In genomic region chr2:65931841-65932311, GRCm38 (mm10) we compare ENCODE assay signal across 8 mouse cellular contexts.
DNase-seq lines count a peak whose midpoint lies in the region; ATAC-seq and TF ChIP-seq lines count a peak whose summit lies in the region.

No protein-coding gene starts in this region.

- peaks cover 9% of the 10 kb centered on the region; the same call in 1 of the 2 replicates for H3K79me2 ChIP-seq in CH12.LX (replicated peaks; ENCODE audit: control insufficient read depth, extremely low read depth, insufficient read depth, poor library complexity, severe bottlenecking)

- peak overlapping the region; percentile 33 to 54 (median 49) for H3K4me3 ChIP-seq in CH12.LX (replicated peaks in 1 of 3; ENCODE audit: low read depth in 2 of 3, low read length in 2 of 3, poor library complexity in 1 of 3)
- H3K4me3 ChIP-seq in forebrain, embryonic 12.5 days (replicated peaks) = peak overlapping the region; percentile 48
- H3K4me3 ChIP-seq in hindbrain, embryonic 14.5 days (replicated peaks; ENCODE audit: low read length) = peak overlapping the region; percentile 42

- in situ Hi-C loops in CH12.LX (cut with MboI; ENCODE audit: low pct_ligation_motif_present, low pct_unique_long_range_greater_than_20kb, low sequenced_read_pairs) = no loop called here

- H3K27me3 ChIP-seq in CH12.LX (replicated peaks) = no peaks in the 10 kb centered on the region
- no peaks in the 10 kb centered on the region for H3K27me3 ChIP-seq in forebrain, embryonic 12.5 days
- H3K27me3 ChIP-seq in hindbrain, embryonic 14.5 days (ENCODE audit: control insufficient read depth, insufficient read depth, low read length) = no peaks in the 10 kb centered on the region

- peak overlapping the region; percentile 3 for H3K4me2 ChIP-seq in CH12.LX (ENCODE audit: insufficient read depth, low read depth, poor library complexity, severe bottlenecking)
- H3K4me2 ChIP-seq in forebrain, embryonic 12.5 days = peak overlapping the region; percentile 62
- H3K4me2 ChIP-seq in hindbrain, embryonic 14.5 days (replicated peaks) = peak overlapping the region; percentile 61

- H3K9ac ChIP-seq in CH12.LX (ENCODE audit: insufficient read depth, low read depth) = no peak overlapping the region
- H3K9ac ChIP-seq in forebrain, embryonic 12.5 days = peak overlapping the region; percentile 47
- H3K9ac ChIP-seq in hindbrain, embryonic 14.5 days = peak overlapping the region; percentile 74

- no peak for TF ChIP-seq EP300 in CH12.LX (IDR thresholded peaks at IDR 0.05; ENCODE audit: low read length)

- H3K9me3 ChIP-seq in CH12.LX (replicated peaks; ENCODE audit: low read length) = peaks cover 13% of the 10 kb centered on the region
- no peaks in the 10 kb centered on the region for H3K9me3 ChIP-seq in forebrain, embryonic 12.5 days
- no peaks in the 10 kb centered on the region for H3K9me3 ChIP-seq in hindbrain, embryonic 14.5 days (ENCODE audit: control insufficient read depth, low read length)

- no peak overlapping the region for H3K27ac ChIP-seq in CH12.LX (ENCODE audit: insufficient read depth, low read depth)
- H3K27ac ChIP-seq in forebrain, embryonic 12.5 days = peak overlapping the region; percentile 84
- H3K27ac ChIP-seq in hindbrain, embryonic 14.5 days = peak overlapping the region; percentile 95

- no peak for TF ChIP-seq CTCF in CH12.LX (conservative IDR thresholded peaks at IDR 0.05 in 1 of 2, IDR thresholded peaks at IDR 0.05 in 1 of 2; ENCODE audit: low read depth in 2 of 2, low read length in 2 of 2)

- H3K4me1 ChIP-seq in CH12.LX (ENCODE audit: control insufficient read depth in 1 of 2, insufficient read depth in 2 of 2) = peaks cover 0 to 4% of the 10 kb centered on the region in 2 experiments; a peak in 2 of 4 replicates
- peaks cover 17% of the 10 kb centered on the region for H3K4me1 ChIP-seq in forebrain, embryonic 12.5 days
- H3K4me1 ChIP-seq in hindbrain, embryonic 14.5 days (replicated peaks; ENCODE audit: control insufficient read depth, insufficient read depth, low read length) = peaks cover 35% of the 10 kb centered on the region

- ATAC-seq in forebrain, embryonic 12.5 days (ENCODE audit: low FRiP score) = peak; percentile 91
- peak; percentile 93 for ATAC-seq in hindbrain, embryonic 14.5 days (ENCODE audit: low FRiP score)

- WGBS in forebrain, embryonic 12.5 days = 3% methylated on average over 11 of the region's 11 CpGs
- under 1% methylated on average over 11 of the region's 11 CpGs for WGBS in hindbrain, embryonic 14.5 days

- TF ChIP-seq RAD21 in CH12.LX (IDR thresholded peaks at IDR 0.05; ENCODE audit: low read depth, low read length) = no peak

- TF ChIP-seq POLR2A in CH12.LX (IDR thresholded peaks at IDR 0.05; ENCODE audit: low read depth, low read length) = no peak

- peaks cover 5% of the 10 kb centered on the region in 2 experiments for H3K36me3 ChIP-seq in CH12.LX (replicated peaks in 1 of 2; ENCODE audit: control insufficient read depth in 1 of 2, insufficient read depth in 1 of 2, low read length in 1 of 2)
- no peaks in the 10 kb centered on the region; the same call in 1 of the 2 replicates for H3K36me3 ChIP-seq in forebrain, embryonic 12.5 days (replicated peaks)
- no peaks in the 10 kb centered on the region for H3K36me3 ChIP-seq in hindbrain, embryonic 14.5 days (replicated peaks; ENCODE audit: control insufficient read depth, insufficient read depth)

- DNase-seq in CH12.LX (ENCODE audit: extremely low read depth) = peak; percentile 67
- DNase-seq in brain, embryonic 18.5 days (ENCODE audit: low read depth, low spot score) = peak; percentile 79
- peak; percentile 81 for DNase-seq in hindbrain, embryonic 14.5 days (ENCODE audit: low spot score)
- peak; percentile 70 for DNase-seq in left cerebral cortex, adult 11 months (ENCODE audit: low spot score)
- DNase-seq in lung, postnatal 25 days (ENCODE audit: low spot score) = peak; percentile 0
- peak; percentile 66 to 73 for DNase-seq in right cerebral cortex, postnatal 36 days (ENCODE audit: low spot score in 2 of 2)
- DNase-seq in urinary bladder, postnatal 14 days (ENCODE audit: low spot score) = no peak

- dilution Hi-C loops in CH12.LX (cut with MboI; ENCODE audit: extremely low pct_ligation_motif_present, extremely low pct_unique_long_range_greater_than_20kb, low sequenced_read_pairs) = no loop called here

TF ChIP-seq in CH12.LX, 34 proteins besides CTCF, POLR2A, EP300 and RAD21:
- TF ChIP-seq NELFE (IDR thresholded peaks at IDR 0.05; ENCODE audit: low read depth, low read length) (no peak), TBP (conservative IDR thresholded peaks at IDR 0.05; ENCODE audit: low read depth, low read length) (no peak), ELF1 (IDR thresholded peaks at IDR 0.05; ENCODE audit: low read depth, low read length) (no peak), MAZ (IDR thresholded peaks at IDR 0.05; ENCODE audit: low read depth, low read length) (no peak), ZC3H11A (IDR thresholded peaks at IDR 0.05; ENCODE audit: low read depth, low read length) (no peak), ETS1 (conservative IDR thresholded peaks at IDR 0.05; ENCODE audit: low read depth, low read length) (no peak), TCF12 (IDR thresholded peaks at IDR 0.05; ENCODE audit: low read depth, low read length) (no peak), ZNF384 (IDR thresholded peaks at IDR 0.05; ENCODE audit: low read depth, low read length) (peak; percentile 55), RCOR1 (conservative IDR thresholded peaks at IDR 0.05; ENCODE audit: low read depth, low read length) (no peak), MEF2A (IDR thresholded peaks at IDR 0.05; ENCODE audit: borderline replicate concordance, low read depth, low read length) (no peak), JUN (IDR thresholded peaks at IDR 0.05; ENCODE audit: insufficient read depth, low read depth, low read length) (no peak), SIN3A (IDR thresholded peaks at IDR 0.05; ENCODE audit: low read length) (0 out of 2 replicates have a peak, but pooled peaks have one; percentile 24), POLR2AphosphoS2 (IDR thresholded peaks at IDR 0.05; ENCODE audit: low read depth, low read length) (no peak)

Comparison
In these comparisons a context has a peak if more than half of its experiments do, and no peak if none do; other contexts are left out.
1. H3K4me2 ChIP-seq: peak in every context shown above with its lines; median percentile 62 in forebrain, embryonic 12.5 days; 61 in hindbrain, embryonic 14.5 days; 3 in CH12.LX.